ENCODE assay signal across 17 mouse cellular contexts in genomic region chr11:85758891-85759290, GRCm38 (mm10).
DNase-seq lines count a peak whose midpoint lies in the region; ATAC-seq and TF ChIP-seq lines count a peak whose summit lies in the region.
"Had no signal": no experiment of that assay in that cellular context is flagged by ENCODE, and none has a peak within 500 bp of the region (broad histone marks: within the 10 kb centered on the region; RNA-seq: fewer than 3 reads in every experiment).

No protein-coding gene starts in this region.

- peaks cover 17% of the 10 kb centered on the region for H3K27me3 ChIP-seq in liver, postnatal 0 days (ENCODE audit: insufficient read depth, low read length)
- 0 out of 2 replicates have a peak, but pooled peaks cover 2% of the 10 kb centered on the region for H3K27me3 ChIP-seq in liver, embryonic 11.5 days (replicated peaks; ENCODE audit: control insufficient read depth, insufficient read depth, low read length)
- H3K27me3 ChIP-seq in liver, embryonic 15.5 days = peaks cover 79% of the 10 kb centered on the region
- no peaks in the 10 kb centered on the region for H3K27me3 ChIP-seq in hindbrain, embryonic 14.5 days (ENCODE audit: control insufficient read depth, insufficient read depth, low read length)

- no peak overlapping the region for H3K4me2 ChIP-seq in liver, postnatal 0 days (ENCODE audit: low read depth, low read length)
- H3K4me2 ChIP-seq in liver, embryonic 11.5 days = no peak overlapping the region
- H3K4me2 ChIP-seq in liver, embryonic 15.5 days = no peak overlapping the region
- no peak overlapping the region for H3K4me2 ChIP-seq in hindbrain, embryonic 14.5 days (replicated peaks)
- H3K4me2 ChIP-seq: forebrain, embryonic 13.5 days; heart, embryonic 13.5 days had no signal

- no peak overlapping the region for H3K4me3 ChIP-seq in liver, postnatal 0 days (ENCODE audit: low read depth, low read length)
- no peak overlapping the region for H3K4me3 ChIP-seq in liver, embryonic 11.5 days (ENCODE audit: low read depth, low read length)
- H3K4me3 ChIP-seq in liver, embryonic 15.5 days (replicated peaks) = no peak overlapping the region
- no peak overlapping the region for H3K4me3 ChIP-seq in hindbrain, embryonic 14.5 days (replicated peaks; ENCODE audit: low read length)
- H3K4me3 ChIP-seq: embryonic facial prominence, embryonic 10.5 days; forebrain, embryonic 13.5 days; heart, embryonic 13.5 days had no signal

- peak; percentile 50 for DNase-seq in liver
- DNase-seq in liver, postnatal 0 days = no peak
- DNase-seq in c-Kit-positive CD71-positive TER-119-negative erythroid progenitor cells, embryonic 14.5 days (ENCODE audit: low read depth) = peak; percentile 30
- no peak for DNase-seq in liver, embryonic 11.5 days (ENCODE audit: low spot score)
- DNase-seq in hindbrain, embryonic 14.5 days (ENCODE audit: low spot score) = no peak
- no peak for DNase-seq in right cerebral cortex, adult 2 months (ENCODE audit: low spot score in 2 of 2)
- DNase-seq: adrenal gland, adult 2 months; adrenal gland, postnatal 25 days; cerebellum, adult 2 months; cerebellum, postnatal 10 days; forebrain, postnatal 0 days; gastrocnemius, postnatal 36 days; heart, postnatal 36 days had no signal

- H3K9me3 ChIP-seq in liver, postnatal 0 days (ENCODE audit: low read length) = no peaks in the 10 kb centered on the region
- no peaks in the 10 kb centered on the region for H3K9me3 ChIP-seq in liver, embryonic 11.5 days (ENCODE audit: control insufficient read depth, low read length)
- H3K9me3 ChIP-seq in liver, embryonic 15.5 days (replicated peaks) = no peaks in the 10 kb centered on the region
- H3K9me3 ChIP-seq in hindbrain, embryonic 14.5 days (ENCODE audit: control insufficient read depth, low read length) = no peaks in the 10 kb centered on the region
- H3K9me3 ChIP-seq: embryonic facial prominence, embryonic 10.5 days; forebrain, embryonic 13.5 days; heart, embryonic 13.5 days had no signal

- WGBS in liver, postnatal 0 days (ENCODE audit: insufficient replicate concordance) = 73% methylated on average over 9 of the region's 9 CpGs
- 70% methylated on average over 9 of the region's 9 CpGs for WGBS in liver, embryonic 11.5 days
- 41% methylated on average over 9 of the region's 9 CpGs for WGBS in liver, embryonic 15.5 days (ENCODE audit: insufficient replicate concordance)
- WGBS in hindbrain, embryonic 14.5 days = 78% methylated on average over 9 of the region's 9 CpGs

- no peak for TF ChIP-seq CTCF in liver, postnatal 0 days (IDR thresholded peaks at IDR 0.05; ENCODE audit: low read depth)

- H3K36me3 ChIP-seq in liver, postnatal 0 days (replicated peaks; ENCODE audit: insufficient read depth, low read length) = no peaks in the 10 kb centered on the region
- H3K36me3 ChIP-seq in liver, embryonic 11.5 days (ENCODE audit: control insufficient read depth, insufficient read depth, low read length) = no peaks in the 10 kb centered on the region
- no peaks in the 10 kb centered on the region for H3K36me3 ChIP-seq in liver, embryonic 15.5 days (replicated peaks)
- no peaks in the 10 kb centered on the region for H3K36me3 ChIP-seq in hindbrain, embryonic 14.5 days (replicated peaks; ENCODE audit: control insufficient read depth, insufficient read depth)
- H3K36me3 ChIP-seq: embryonic facial prominence, embryonic 10.5 days; heart, embryonic 13.5 days had no signal

- H3K9ac ChIP-seq in liver, postnatal 0 days (replicated peaks) = no peak overlapping the region
- H3K9ac ChIP-seq in liver, embryonic 11.5 days (ENCODE audit: low read depth, low read length) = no peak overlapping the region
- H3K9ac ChIP-seq in liver, embryonic 15.5 days = no peak overlapping the region
- H3K9ac ChIP-seq in hindbrain, embryonic 14.5 days = no peak overlapping the region
- H3K9ac ChIP-seq: forebrain, embryonic 13.5 days; forebrain, postnatal 0 days; heart, embryonic 13.5 days had no signal

- no peak overlapping the region for H3K27ac ChIP-seq in liver, postnatal 0 days (ENCODE audit: low read depth)
- H3K27ac ChIP-seq in liver, embryonic 11.5 days (ENCODE audit: low read depth, low read length) = no peak overlapping the region
- no peak overlapping the region for H3K27ac ChIP-seq in liver, embryonic 15.5 days (replicated peaks)
- H3K27ac ChIP-seq in hindbrain, embryonic 14.5 days = no peak overlapping the region
- H3K27ac ChIP-seq: embryonic facial prominence, embryonic 10.5 days; forebrain, embryonic 13.5 days had no signal

- no peak for TF ChIP-seq EP300 in liver, postnatal 0 days (IDR thresholded peaks at IDR 0.05; ENCODE audit: low read depth)

- ATAC-seq in liver, postnatal 0 days = no peak
- peak; percentile 89 for ATAC-seq in liver, embryonic 11.5 days (replicated peaks; ENCODE audit: low FRiP score)
- peak; percentile 67; the same call in 1 of the 2 replicates for ATAC-seq in liver, embryonic 15.5 days (ENCODE audit: insufficient read depth)
- ATAC-seq in hindbrain, embryonic 14.5 days (ENCODE audit: low FRiP score) = no peak
- ATAC-seq: forebrain, embryonic 13.5 days; forebrain, postnatal 0 days had no signal

- H3K4me1 ChIP-seq in liver, postnatal 0 days (ENCODE audit: insufficient read depth) = no peaks in the 10 kb centered on the region
- H3K4me1 ChIP-seq in liver, embryonic 11.5 days (replicated peaks; ENCODE audit: control insufficient read depth, insufficient read depth, low read length) = peaks cover 24% of the 10 kb centered on the region
- peaks cover 22% of the 10 kb centered on the region for H3K4me1 ChIP-seq in liver, embryonic 15.5 days (replicated peaks)
- peaks cover 18% of the 10 kb centered on the region for H3K4me1 ChIP-seq in hindbrain, embryonic 14.5 days (replicated peaks; ENCODE audit: control insufficient read depth, insufficient read depth, low read length)

Comparison
In these comparisons a context has a peak if more than half of its experiments do, and no peak if none do; other contexts are left out.
1. DNase-seq: peak in liver (single experiment) and c-Kit-positive CD71-positive TER-119-negative erythroid progenitor cells, embryonic 14.5 days (single experiment); none in liver, postnatal 0 days (single experiment), liver, embryonic 11.5 days (single experiment), hindbrain, embryonic 14.5 days (single experiment) and right cerebral cortex, adult 2 months (0 of 2).
2. ATAC-seq: peak in liver, embryonic 11.5 days (single experiment) and liver, embryonic 15.5 days (single experiment); none in liver, postnatal 0 days (single experiment) and hindbrain, embryonic 14.5 days (single experiment).